Mouse (Mus musculus): ENCODE measurements around the gene Hibch.

- no peak for TF ChIP-seq CTCF (IDR thresholded peaks at IDR 0.05)
- TF ChIP-seq EP300 (IDR thresholded peaks at IDR 0.05): no peak
Observed at GRCm38 (mm10) chr1:52805041-52805440, 39.7 kb upstream of the Hibch start.
